Mouse (Mus musculus) heart, postnatal 14 days (tissue): Measurements from ENCODE around the gene D430041D05Rik. TPM values are rescaled to one million over a fixed set of nuclear protein-coding genes. Genes with fewer than 3 reads are reported as not detected.

Experiments
- DNase-seq, 2 experiments: peaks; one replicate each; pipeline ENCODE4 v3.0.0; 2021 to 2022
- intact Hi-C: fragments of 180-260 bp; cut with DNase I; formaldehyde crosslinking; loops from one replicate; pipeline ENCODE4 v1.15.1; 2025
- long read RNA-seq, 2 experiments: library from polyadenylated mRNA; stranded (forward); transcript quantifications; one replicate each; pipeline ENCODE4 v2.0.0; 2021
- total RNA-seq, 2 experiments: library from RNA; stranded (reverse); gene quantifications; 2 replicates each; pipeline ENCODE4 v1.2.3; 2021

Gene D430041D05Rik
- 1 to 10 TPM in 1 of 2 experiments, under 1 TPM in 1; 0.10 to 1.4 TPM for total RNA-seq
- long read RNA-seq, experiment 1 = 0 reads
- long read RNA-seq, experiment 2 = 0 reads

DNA sequence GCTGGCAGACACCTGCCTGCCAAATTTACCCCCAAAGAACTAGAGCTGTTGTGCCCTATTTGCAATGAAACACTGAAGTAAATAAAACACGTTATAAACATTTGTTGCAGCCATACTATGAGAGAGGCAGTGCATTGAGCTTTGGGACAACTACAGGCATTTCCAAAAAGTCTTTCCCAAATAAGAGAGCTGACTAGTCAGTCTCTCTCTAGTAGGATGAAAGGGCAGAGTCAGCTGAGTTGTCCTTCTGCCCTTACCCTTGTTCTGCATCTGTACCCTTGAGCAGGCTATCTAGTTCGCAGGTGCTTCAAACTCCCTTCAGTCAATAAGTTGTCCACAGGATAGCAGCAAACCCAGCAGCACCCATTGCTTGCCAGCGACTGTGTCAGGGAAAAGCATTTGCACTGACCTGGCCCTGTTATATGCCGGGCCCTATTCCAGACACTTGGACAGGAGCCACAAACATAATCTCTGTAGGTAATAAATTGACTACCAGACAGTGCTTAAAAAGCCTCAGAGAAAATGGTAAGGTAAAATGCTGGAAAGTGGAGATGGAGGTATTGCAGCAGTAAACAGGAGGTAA, at the start of gene D430041D05Rik:
Gene D430041D05Rik, minus strand, starts transcription at position 51 of the 583 bp plus-strand sequence.
- intact Hi-C loops = no loop called here
- no peak for DNase-seq

DNA sequence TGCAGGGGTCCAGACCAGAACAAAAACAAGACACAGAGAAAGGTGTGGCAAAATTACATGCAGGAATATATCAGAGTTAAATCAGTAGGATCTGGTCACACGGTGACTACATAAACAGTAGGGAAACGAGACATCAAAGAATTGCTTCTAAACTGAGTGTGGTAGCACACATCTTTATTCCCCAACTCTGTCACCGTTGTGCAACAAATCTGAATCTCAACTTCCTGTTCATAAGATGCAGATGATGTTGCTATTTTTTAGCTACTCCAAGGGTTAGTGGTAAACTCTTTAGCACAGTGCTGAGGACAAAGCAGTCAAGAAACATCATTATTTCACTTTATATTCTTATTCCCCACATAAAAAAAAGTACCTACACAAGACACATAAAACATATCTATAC, 49.2 kb upstream of the D430041D05Rik start:
- intact Hi-C loops = no loop called here

DNA sequence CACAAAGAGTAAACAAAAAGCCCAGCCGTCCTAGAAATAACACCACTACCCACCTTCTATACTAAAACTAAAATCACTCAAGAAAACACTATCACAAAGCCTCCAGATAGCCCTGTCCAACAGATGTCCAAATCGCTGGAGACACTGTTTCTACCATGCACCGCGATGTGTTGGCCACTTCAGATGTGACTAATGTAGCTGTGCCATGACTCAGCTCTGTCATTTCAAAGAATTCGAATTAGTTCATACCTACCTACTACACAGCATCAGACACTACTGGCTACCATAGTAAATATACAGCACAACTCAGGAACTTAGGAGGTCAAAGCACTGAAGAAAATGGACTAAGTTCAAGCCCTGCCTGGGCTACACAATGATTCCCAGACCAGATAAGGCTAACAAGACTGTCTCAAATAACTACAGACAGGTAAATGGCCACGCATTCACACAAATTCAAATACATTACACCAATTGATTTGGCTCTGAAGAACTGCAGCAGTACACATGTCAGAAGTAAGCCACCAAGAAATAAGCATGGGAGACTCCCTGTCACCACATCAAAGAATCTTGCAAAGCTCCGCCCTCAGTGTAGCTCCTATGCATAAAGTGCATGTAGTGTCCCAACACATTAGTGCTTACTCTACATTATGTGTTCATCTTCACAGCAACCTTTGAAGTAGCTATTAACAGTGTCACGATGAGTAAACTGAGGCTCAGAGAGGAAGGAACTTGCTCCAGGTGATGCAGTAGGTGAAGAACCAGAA, 47.9 kb upstream of the D430041D05Rik start:
- intact Hi-C loops = no loop called here
- no peak for DNase-seq

More for the DNA sequence above, 49.2 kb upstream of the D430041D05Rik start:
- no peak for DNase-seq

DNA sequence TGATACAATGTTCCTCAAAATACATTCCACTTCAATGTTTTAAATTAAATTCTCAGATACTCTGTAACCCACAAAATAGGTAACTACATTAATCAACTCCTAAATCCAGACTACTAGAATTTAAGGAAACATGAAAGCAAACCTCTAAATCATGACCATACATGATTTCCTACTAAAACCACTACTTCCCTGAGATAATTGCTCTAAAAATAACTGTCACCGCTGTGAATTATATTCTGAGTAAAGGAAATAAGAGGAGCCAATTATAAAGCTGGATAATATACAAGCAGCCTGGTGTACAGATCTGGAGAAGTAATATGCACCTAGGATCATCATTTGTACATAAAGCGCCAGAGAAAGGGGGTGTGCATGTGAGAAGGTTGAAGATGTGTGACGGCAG, 46.3 kb upstream of the D430041D05Rik start:
- intact Hi-C loops = no loop called here
- DNase-seq = no peak

DNA sequence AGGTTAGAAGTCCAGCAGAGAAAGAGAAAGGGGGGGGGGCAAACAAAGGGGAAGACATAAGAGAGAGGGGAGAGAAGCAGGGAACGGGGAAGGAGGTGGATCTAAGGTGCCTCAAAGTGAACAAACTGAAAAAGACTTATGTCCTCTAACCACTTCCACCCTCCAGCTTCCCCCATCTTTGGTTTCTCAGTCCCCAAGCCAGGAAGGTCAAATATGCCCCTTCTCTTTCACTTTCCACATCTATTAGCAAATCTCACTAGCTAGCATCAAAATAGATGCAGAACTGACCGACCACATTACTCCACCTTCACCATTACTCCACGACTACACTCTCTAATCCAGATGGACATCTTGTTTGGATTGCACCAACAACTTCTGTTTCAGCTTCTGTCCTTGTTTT, 39.9 kb upstream of the D430041D05Rik start:
- DNase-seq = no peak
- intact Hi-C loops = loop anchor here (2.0 kb wide), 1 partner anchor 42 kb away; no protein-coding TSS in a partner anchor

DNA sequence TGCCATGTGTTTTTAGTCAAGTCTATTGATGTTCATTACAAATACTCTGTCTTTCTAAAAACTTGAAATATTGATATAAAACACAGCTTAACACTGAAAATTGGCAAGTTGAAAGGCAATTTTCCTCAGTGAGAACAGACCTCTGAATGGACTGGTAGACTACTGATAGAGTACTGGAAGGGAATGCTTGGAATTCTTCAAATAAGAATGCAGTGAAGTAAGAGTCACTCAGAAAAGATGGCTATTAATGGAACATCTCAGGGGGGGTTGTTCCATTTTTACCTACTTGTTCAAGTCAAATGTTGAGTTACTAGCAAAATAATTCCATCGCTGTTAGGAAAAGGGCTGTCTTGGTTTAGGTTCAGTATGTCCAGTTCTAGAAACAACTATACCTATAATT, 38.4 kb upstream of the D430041D05Rik start:
- DNase-seq = no peak
- intact Hi-C loops = loop anchor here (10.0 kb wide), 1 partner anchor 326 kb away; no protein-coding TSS in a partner anchor

DNA sequence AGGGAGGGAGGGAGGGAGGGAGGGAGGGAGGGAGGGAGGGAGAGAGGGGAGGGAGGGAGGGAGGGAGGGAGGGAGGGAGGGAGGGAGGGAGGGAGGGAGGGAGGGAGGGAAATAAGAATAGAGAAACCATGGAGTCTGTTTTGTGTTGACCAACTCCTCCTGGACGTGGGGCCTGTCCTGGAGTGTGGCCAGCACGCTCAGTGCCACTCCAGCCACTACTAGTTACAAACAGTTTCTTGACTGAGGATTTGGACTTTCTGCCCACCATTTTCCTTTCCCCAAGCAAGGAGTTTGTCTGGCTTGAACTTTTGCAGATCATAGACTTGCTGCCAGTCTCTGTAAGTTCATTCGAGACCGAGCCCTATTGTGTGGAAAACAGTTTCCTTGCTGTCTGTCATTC, 37.4 kb upstream of the D430041D05Rik start:
- no peak for DNase-seq
- intact Hi-C loops = loop anchor here (10.0 kb wide), 1 partner anchor 327 kb away; no protein-coding TSS in a partner anchor

DNA sequence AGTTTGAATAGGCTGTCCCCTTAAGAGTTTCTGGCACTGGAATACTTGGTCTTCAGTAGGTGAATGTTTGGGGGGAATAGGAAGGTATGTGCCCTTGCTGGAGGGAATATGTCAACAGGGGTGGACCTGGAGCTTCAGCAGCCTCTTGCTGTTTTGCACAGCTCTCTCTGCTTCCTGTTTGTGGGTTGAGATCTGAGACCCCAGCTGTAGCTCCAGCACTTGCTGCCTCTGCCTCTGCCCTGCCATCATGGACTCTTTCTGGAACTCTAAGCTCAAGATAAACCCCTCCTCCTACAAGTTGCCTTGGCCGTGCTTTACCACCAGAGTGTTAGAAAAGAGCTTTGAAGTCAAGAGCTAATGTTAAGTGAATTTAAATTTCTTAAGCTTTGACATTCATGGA, 35.2 kb upstream of the D430041D05Rik start:
- no peak for DNase-seq
- intact Hi-C loops = loop anchor here (10.0 kb wide), 1 partner anchor 329 kb away; no protein-coding TSS in a partner anchor

DNA sequence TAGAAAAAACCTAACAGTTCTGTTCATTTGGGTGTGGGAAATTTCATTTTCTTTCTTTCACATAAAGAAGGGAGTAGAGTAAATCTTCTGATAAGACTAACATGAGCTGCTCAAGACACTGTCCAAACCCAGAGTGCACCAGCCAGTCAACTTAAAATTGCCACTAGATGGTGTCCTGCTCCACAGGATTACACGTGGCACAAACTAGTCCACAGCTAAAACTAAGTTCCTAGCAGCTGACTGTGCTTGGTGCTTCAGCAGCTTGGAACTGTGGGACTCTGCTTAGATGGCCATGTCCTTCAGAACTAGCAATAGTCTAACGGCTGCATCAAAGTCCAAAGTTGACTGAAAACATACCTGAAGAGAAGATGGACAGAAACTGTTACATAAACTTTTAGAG, 34.0 kb upstream of the D430041D05Rik start:
- intact Hi-C loops = loop anchor here (1.0 to 10.0 kb wide), 4 partner anchors 130 to 330 kb away; no protein-coding TSS in a partner anchor
- DNase-seq = peak; percentile 59 to 72

DNA sequence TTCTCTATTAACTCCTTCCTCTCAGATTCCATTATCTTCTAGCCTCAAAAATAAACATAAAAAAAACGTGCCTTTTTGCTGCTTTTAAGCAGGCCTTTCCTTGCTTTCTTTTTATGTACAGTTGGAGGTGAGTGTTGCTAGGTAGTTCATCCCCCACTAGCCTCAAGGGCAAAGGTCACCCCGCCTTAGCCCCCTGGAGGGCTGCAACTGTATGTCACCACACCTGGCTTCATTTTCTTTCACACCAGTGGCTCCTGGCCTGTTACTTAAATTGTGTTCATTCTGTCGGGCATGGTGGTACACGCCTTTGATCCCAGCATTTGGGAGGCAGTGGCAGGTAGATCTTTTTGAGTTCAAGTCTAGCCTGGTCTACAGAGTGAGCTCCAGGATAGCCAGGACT, 31.5 kb upstream of the D430041D05Rik start:
- intact Hi-C loops = loop anchor here (5.0 to 10.0 kb wide), 2 partner anchors 220 to 332 kb away; no protein-coding TSS in a partner anchor
- no peak for DNase-seq

DNA sequence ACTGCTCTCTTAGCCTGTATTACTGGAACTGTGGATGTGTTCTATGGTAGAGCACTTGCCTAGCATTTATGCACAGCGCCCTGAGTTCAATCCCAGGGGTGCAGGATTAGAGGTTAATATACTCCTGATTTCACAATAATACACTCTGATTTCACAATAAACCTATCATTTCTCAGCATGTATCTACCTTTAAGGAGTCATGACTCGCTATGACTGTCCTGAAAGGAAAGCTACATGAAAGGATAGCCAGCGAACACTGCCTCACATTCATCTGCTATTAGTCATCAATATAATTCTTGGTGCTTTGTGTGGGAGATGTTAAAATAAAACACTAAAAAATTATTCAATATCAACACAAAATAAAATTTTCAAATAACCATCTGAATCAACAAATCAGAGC, 25.4 kb upstream of the D430041D05Rik start:
- intact Hi-C loops = no loop called here

DNA sequence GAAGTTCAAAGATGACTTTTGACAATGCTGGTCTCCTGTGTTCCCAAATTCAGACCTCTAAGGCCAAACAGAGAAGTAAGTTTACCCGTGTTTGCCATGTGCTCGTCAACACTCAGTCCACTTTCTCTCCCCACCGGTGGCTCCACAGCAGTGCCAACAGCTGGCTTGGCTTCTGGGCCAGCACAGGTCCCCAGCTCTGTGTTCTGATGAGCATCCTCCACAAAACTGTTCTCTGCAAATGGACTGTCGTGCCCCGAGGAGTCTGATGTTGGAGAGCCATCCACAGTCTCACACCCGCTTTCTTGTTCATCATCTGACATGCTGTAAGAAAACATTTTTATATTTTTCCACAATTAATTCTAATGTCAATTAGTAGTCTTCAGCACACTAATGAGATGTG, 20.3 kb upstream of the D430041D05Rik start:
- intact Hi-C loops = no loop called here

More for the DNA sequence above, 25.4 kb upstream of the D430041D05Rik start:
- DNase-seq = no peak

DNA sequence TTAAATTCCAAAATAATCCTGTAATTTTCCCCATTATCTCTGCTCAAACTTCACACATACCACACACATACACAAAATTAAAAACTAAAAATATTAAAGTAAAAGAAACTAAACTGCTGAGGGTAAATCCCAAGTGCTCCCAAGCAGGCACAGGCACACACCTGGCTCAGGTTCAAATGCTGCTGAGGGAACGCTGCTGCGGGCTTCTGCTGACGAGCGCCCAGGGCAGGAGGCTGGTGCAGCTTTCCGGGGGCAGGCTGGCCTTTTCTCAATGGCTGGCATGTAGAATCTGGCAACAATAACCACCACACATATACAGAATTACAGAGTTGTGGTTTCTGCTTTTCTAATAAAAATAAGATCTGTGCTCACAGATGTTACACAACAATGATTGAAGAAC, 19.8 kb upstream of the D430041D05Rik start:
- intact Hi-C loops = no loop called here
- no peak for DNase-seq

More for the DNA sequence above, 20.3 kb upstream of the D430041D05Rik start:
- DNase-seq = no peak

DNA sequence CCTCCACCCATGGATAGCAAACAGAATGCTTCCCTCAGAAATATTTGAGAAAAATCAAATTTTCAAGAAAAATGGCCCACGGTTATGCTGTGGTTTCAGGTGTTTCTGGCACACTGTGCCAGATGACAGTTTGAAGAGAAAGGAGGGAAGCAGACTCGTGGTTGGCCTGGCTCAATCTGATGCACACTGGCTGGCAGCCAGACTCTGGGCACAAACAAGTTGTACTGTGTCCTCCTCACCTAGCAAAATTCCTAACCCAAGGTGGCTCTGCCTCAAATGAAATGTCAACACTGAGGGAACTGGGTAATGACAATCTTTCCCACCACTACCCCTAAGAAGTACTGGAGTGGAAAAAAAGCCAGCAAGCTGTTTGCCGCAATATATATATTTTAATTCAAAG, 15.3 kb upstream of the D430041D05Rik start:
- peak; percentile 20 to 26 for DNase-seq
- intact Hi-C loops = no loop called here

DNA sequence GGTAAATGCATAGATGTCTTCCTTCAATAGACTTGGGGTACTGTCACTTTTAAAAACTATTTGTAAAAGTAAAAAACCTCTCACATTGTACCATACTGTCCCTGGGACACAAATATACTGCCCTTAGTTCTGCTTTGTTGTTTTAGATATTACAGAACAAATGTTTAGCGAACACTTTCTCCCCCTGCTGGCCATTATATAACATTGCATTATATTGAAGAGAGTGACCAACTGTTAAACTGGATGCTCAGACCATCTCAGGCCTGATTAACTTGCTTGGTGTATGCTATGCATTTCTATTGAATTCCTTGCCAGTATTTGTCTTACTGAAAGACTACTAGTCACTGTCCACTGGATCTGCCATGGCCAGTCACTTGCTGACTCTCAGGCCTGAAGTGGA, 11.4 kb upstream of the D430041D05Rik start:
- peak in 1 of 2 experiments; percentile 15 for DNase-seq

DNA sequence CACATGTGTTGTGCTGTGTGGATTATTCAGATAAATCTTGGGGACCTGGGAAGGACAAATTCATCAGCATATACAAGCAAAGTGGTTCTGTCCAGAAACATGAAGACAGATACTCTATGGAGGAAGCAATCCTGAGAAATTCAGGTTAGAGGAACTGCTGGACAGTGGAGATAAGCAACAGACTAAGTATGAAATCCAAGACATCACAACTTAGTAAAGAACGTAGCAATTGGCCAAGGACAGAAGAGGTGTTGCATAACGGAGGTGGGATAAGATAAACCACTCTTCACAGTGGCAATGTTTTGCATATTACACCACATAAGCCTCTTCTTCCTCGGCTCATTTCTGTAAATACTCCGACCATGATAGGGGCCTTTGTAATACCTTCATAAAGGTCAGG, 10.0 kb upstream of the D430041D05Rik start:
- DNase-seq = no peak
- intact Hi-C loops = loop anchor here (5.0 kb wide), 1 partner anchor 369 kb away; no protein-coding TSS in a partner anchor

More for the DNA sequence above, 11.4 kb upstream of the D430041D05Rik start:
- intact Hi-C loops = loop anchor here (1.0 to 5.0 kb wide), 2 partner anchors 288 to 370 kb away; no protein-coding TSS in a partner anchor

DNA sequence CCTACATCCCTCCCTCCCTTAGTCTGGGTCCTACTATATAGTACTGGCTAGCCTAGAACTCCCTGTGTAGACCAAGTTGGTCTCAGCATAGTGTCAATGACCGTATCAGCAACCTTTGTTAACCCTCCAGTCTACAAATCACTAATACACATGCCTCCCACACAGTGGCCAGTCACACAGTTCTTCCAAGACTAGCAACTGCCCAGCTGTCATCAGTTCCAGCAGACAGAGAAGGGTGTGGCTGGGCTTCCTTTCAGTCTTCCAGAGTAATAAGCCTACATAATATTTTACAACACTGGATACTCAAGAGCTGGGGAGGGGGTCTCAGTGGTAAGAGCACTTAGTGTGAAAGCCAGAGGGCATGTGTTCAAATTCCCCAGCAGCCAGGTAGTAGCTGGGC, 9.2 kb upstream of the D430041D05Rik start:
- DNase-seq = no peak
- intact Hi-C loops = loop anchor here (5.0 kb wide), 1 partner anchor 368 kb away; no protein-coding TSS in a partner anchor

DNA sequence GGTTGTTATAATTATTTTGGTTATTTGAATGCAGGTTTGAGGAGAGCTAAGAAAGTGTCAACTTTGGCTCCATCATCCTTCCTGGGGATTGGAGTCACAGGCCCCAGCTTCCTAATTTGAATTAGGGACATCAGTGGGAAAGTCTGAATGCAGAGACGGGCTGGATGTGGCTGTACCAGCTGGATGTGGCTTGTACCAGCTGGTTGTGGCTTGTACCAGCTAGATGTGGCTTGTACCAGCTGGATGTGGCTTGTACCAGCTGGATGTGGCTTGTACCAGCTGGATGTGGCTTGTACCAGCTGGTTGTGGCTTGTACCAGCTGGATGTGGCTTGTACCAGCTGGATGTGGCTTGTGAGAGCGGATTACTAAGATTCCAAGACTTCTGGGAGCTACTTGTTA, 8.6 kb upstream of the D430041D05Rik start:
- intact Hi-C loops = no loop called here
- no peak for DNase-seq

DNA sequence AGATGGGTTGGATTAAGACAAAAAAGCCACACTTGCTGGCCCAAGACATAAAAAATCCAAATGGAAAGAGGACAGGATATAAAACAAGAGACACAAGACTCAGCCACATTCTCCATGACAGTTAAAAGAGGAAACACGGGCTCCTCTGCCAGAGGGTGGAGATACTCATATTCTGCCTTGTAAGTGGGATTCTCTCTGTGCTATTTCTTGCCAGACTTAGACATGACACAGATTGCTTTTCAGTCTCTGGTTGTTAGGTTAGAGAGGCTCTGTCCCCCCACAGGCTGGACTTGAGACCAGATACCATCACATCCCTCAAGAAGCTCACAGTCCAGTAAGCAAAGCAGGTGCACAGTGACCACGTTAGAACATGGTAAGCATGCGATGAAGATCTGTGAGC, 2.2 kb upstream of the D430041D05Rik start:
- intact Hi-C loops = no loop called here
- DNase-seq = no peak

DNA sequence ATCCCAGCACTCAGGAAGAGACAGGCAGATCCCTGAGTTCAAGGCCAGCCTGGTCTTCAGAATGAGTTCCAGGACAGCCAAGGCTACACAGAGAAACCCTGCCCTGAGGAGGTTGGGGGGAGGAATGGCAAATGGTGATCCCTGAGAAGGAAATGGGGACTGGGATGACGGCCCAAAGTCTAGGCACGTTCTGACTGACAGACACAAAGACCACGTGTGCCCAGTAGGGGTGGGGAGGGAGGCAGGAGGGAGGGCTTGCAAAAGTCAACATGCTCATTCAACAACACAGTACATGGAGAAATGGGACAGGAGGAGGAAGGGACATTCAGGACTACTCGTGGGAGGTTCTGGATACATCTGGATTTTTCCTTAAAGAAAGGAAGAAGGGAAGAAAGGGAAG, 1.7 kb upstream of the D430041D05Rik start:
- DNase-seq = no peak
- intact Hi-C loops = no loop called here

DNA sequence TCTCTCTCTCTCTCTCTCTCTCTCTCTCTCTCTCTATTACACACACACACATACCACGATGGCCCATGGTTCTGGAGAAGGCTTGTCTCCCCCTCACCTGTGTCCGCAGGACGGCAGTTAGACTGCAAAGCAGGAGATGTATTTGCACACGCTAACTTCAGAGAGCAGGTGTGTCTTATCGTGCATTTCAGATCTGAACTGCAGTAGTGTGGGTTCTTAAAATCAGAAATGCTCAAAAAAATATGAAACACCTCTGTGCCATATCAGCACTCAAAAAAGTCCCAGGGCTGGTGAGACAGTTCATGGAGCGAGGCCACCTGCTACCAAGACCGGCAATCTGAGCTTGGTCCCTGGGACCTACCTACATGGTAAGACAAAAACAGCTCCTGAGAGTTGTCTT, 993 bp upstream of the D430041D05Rik start:
- no peak for DNase-seq
- intact Hi-C loops = no loop called here
